Mouse (Mus musculus) embryonic fibroblast, embryonic 13.5 days (primary cell): ENCODE data around the gene Mrpl20. TPM values are rescaled to one million over a fixed set of nuclear protein-coding genes. Genes with fewer than 3 reads are reported as not detected.
A peak's percentile ranks its signal among the peaks of the same experiment; 100 is the strongest.
"Not testable (repeated sequence)": the region's sequence is repeated elsewhere in the genome, so short reads cannot be mapped to it uniquely, and the experiment has no call there.

Experiments used
- H3K27ac ChIP-seq: 2 replicates; pipeline ENCODE4 v1.5.1; 2012; ENCODE audit warnings: low read length, control low read depth, inconsistent platforms; ENCODE audit not compliant: insufficient read depth
- H3K4me1 ChIP-seq: 2 replicates; pipeline ENCODE4 v1.6.1; 2011; ENCODE audit warnings: low read length; ENCODE audit not compliant: control insufficient read depth, insufficient read depth
- H3K4me3 ChIP-seq: 2 replicates; pipeline ENCODE4 v1.5.1; 2011; ENCODE audit warnings: mild to moderate bottlenecking, control low read depth, low read length; ENCODE audit not compliant: insufficient read depth
- CTCF ChIP-seq: IDR thresholded peaks from 2 replicates; pipeline ENCODE4 v1.5.1; 2011; ENCODE audit warnings: mild to moderate bottlenecking, control low read depth, low read length, moderate library complexity, borderline replicate concordance; ENCODE audit not compliant: insufficient read depth
- POLR2A ChIP-seq: IDR thresholded peaks from 2 replicates; pipeline ENCODE4 v1.6.1; 2011; ENCODE audit warnings: low read depth, mild to moderate bottlenecking, control low read depth, low read length, moderate library complexity
- polyA plus RNA-seq: library from polyadenylated mRNA; stranded (reverse); fragments of >200 nt; gene quantifications from 2 replicates; pipeline ENCODE4 v1.2.4, GENCODE M21; 2011; ENCODE audit warnings: low read depth; ENCODE audit not compliant: missing spikeins, insufficient read length

The Mrpl20 gene
- polyA plus RNA-seq, 1 experiment, result 129 TPM

DNA sequence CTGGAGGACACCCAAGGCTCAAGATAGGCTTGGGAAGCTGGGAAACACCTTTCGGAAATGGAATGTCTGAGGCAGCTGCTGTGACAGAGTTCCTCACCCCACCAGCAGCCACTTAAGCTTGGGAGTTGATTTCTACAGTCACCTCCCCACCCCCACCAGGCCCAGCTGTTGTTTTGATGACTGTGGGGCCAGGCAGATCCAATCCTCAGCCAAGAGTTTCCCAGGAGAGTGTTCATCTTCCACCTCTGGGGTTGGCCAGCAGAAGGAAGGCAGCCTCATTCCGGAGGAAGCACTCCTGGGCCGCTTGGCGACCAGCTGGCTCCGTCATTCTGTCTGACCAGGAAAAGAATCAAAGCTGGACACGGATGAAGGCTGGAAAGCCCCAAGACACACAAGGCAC is 21.8 kb upstream of the Mrpl20 start:
- Histone ChIP-seq H3K4me3 (no peak overlapping the region), H3K4me1 (no peaks in the 10 kb centered on the region; the same call in 1 of the 2 replicates), H3K27ac (no peak overlapping the region; the same call in 1 of the 2 replicates)
- TF ChIP-seq POLR2A, result no peak
- no peak for TF ChIP-seq CTCF

DNA sequence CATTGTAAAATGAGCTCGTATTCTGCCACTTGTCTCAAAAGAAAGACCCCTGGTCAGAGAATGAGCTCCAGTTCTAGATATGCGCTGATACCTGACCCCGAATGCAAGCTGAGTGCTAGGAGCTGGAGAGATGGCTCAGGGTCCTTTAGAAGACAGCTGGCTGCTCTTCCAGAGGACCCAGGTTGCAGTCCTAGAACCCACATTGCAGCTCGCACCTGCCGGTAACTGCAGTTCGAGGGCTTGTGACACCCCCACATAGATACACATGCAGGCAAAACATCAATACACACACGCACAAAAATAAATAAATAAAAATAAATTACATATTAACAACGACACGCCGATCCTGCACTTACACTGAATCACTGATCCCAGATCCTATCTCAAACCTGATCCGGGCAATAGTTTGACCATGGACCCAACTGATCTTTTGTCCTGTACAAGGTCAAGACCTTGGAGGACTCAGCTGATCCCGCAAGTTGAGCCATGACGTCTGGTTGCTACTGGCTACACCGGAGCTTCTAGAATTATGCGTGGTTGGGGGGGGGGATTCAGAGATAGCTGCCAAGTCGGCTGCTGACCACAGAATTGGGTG is 19.1 kb upstream of the Mrpl20 start:
- no peak overlapping the region for H3K27ac ChIP-seq
- TF ChIP-seq CTCF (no peak), POLR2A (no peak)

DNA sequence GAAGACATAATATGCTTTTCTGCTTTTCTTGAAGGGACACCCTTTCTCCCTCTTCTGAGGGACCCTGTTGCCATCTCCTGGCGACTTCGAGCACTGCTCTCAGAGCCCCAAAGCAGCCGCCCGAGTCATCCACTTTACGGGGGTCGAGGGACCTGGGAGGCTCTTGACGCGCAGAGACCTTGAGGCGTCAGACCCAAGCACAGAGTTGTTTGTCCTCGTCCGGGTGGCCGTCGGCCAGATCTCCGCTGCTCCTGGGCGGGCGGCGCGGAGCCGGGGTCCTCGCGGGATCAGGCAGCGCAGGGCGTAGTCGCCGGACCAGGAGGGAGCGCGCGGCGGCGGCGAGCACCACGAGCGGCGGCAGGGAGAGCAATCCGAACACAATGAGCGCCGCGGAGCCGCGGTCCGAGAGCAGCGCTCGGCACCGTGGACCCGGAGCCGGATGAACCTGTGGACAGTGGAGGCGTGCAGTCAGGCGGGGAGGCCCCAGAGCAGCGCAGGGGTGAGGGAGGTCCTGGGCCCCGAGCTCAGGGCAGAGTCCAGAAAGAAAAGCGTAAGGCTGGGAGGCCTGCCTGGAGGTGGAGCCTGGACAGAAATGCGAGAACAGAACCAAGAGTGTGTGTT is 18.5 kb upstream of the Mrpl20 start:
- Histone ChIP-seq H3K4me3 (peak overlapping the region; percentile 58), H3K27ac (peak overlapping the region; percentile 20), H3K4me1 (no peaks in the 10 kb centered on the region; the same call in 1 of the 2 replicates)
- TF ChIP-seq CTCF (peak; percentile 54; the same call in 1 of the 2 replicates), POLR2A (peak; percentile 52)

More for the DNA sequence above, 19.1 kb upstream of the Mrpl20 start:
- peak overlapping the region; percentile 58 for H3K4me3 ChIP-seq
- no peaks in the 10 kb centered on the region; the same call in 1 of the 2 replicates for H3K4me1 ChIP-seq

DNA sequence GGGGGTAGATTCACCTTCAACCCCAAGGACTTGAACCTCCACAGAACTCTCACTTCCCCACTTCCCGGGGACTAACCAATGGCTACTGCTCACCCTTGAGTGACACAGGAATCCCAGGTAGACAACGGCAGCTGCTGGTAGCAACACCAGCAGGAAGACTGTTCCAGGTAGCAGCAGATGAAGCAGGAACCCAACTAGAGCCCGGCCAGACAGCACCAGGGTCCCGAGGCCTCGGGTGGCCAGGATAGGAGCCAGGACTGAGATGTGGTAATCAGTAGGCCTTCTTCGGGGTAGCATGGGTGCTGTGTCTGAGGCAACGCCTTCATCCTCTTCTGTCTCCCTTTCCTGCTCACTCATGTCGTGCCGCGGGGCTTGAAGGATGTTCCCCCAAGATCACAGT is 17.4 kb upstream of the Mrpl20 start:
- Histone ChIP-seq H3K4me1 (no peaks in the 10 kb centered on the region; the same call in 1 of the 2 replicates), H3K4me3 (no peak overlapping the region), H3K27ac (no peak overlapping the region)
- TF ChIP-seq CTCF (no peak), POLR2A (no peak)

DNA sequence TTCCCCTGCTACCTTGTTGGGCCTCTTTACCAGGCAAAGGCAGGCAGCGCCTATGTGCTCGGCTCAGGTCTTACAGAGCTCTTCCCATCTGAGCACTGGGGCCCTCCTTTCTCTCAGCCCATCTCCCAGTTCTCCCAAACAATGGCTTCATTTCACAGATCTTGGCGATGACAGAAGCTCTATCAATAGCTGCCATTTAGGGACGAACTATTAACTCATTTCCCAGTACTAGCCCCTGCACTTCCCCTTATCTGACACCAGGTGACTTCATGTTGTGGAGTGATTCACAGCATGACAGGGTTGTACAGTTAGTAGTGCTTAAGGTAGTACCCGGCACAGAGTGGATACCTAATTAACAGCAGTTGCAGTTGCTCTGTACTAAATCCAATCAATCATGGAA is 16.9 kb upstream of the Mrpl20 start, which contains the start of gene Tmem88b:
Gene Tmem88b, minus strand, starts transcription at position 56 of the 400 bp plus-strand sequence.
- H3K4me1 ChIP-seq, result no peaks in the 10 kb centered on the region; the same call in 1 of the 2 replicates
- peak within 1 kb of the TSS; percentile 58; the same call in 1 of the 2 replicates for H3K4me3 ChIP-seq
- no peak for TF ChIP-seq POLR2A
- no peak for TF ChIP-seq CTCF
- H3K27ac ChIP-seq, result no peak within 1 kb of the TSS

DNA sequence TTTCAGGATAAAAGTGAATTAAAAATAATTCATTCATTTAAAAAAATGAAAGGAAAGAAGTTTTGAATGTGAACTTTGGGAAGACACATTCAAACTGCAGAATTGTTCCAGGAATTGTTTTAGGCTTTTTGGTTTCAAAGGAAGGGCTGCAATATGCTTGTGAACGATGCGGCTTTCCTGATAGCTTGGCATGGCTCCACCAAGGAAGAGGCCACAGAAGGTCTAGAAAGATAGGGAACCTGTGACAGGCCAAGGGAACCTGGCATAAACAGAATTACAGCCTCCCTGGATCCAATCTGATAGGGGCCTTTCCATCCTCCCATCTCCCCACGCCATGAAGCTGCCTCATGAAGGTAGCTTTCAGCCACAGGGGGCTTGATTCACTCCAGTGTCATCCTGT is 14.4 kb upstream of the Mrpl20 start:
- no peaks in the 10 kb centered on the region; the same call in 1 of the 2 replicates for H3K4me1 ChIP-seq
- no peak overlapping the region for H3K27ac ChIP-seq
- no peak overlapping the region for H3K4me3 ChIP-seq
- TF ChIP-seq CTCF (no peak), POLR2A (no peak)

DNA sequence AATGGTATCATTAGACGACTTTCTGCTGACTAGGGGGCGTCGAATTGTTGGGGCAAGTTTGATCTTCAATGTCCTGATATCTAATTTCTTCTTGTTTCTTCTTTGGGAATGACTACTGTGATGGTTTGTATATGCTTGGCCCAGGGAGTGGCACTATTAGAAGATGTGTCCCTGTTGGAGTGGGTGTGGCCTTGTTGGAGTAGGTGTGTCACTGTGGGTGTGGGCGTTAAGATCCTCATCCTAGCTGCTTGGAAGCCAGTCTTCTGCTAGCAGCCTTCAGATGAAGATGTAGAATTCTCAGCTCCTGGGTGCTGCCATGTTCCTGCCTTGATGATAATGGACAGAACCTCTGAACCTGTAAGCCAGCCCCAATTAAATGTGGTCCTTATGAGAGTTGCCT is 13.8 kb upstream of the Mrpl20 start:
- H3K4me3 ChIP-seq, H3K4me1 ChIP-seq: not testable (repeated sequence)

DNA sequence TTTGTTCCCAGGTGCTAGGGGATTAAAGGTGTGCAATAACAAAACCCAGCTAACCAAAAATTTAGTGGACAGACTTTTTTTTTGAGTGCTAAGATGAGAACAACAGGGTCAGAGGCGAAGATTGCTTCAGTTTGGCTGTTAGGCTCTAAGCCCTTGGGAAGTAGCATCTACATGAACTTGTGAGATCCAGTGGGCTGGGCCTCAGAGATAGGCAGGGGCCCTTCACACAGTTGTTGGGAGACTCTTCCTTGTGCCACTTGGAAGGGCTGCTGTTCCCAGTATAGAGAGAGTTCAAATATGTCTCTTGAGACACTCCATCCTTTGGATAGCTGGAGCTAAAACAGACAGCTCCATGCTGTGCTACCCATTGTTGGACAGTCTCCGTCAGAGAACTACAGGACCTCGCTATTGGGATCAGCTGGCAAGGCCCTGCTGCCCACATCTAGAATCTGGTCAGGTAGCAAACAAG is 12.6 kb upstream of the Mrpl20 start, which contains the start of gene Ankrd65:
Gene Ankrd65, plus strand, starts transcription at position 419 of the 469 bp plus-strand sequence.
- TF ChIP-seq CTCF, result no peak
- TF ChIP-seq POLR2A, result no peak
- no peak within 1 kb of the TSS for H3K4me3 ChIP-seq
- H3K4me1 ChIP-seq, result no peaks in the 10 kb centered on the region
- no peak within 1 kb of the TSS for H3K27ac ChIP-seq

More for the DNA sequence above, 13.8 kb upstream of the Mrpl20 start:
- H3K27ac ChIP-seq, result not testable (repeated sequence)

DNA sequence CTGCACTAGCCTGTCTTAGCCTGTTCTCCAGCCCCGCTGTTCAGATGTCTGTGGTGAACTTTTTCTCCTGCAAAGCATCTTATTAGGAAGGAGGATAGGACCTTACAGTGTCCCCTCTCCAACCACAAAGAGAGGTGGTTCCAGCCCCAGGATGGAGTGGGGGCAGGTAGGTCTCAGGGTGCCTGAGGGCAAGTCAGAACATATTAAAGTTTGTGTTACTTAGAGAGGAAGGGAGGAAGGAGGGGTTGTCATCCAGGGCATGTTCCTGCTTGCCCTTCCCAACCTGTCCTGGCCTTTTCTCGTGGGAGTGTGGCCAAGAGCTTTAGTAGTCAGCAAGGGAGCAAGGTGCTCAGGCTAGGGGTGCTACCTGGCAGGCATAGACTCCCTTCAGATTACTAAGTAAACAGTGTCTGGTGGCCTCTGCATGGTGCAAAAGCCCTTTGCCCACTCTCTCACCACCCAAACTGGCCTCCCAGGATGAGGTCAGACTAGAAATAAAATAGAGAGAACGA is 12.0 kb upstream of the Mrpl20 start:
- H3K4me3 ChIP-seq, result no peak overlapping the region
- no peak for TF ChIP-seq CTCF
- no peak for TF ChIP-seq POLR2A
- no peak overlapping the region for H3K27ac ChIP-seq
- no peaks in the 10 kb centered on the region for H3K4me1 ChIP-seq

DNA sequence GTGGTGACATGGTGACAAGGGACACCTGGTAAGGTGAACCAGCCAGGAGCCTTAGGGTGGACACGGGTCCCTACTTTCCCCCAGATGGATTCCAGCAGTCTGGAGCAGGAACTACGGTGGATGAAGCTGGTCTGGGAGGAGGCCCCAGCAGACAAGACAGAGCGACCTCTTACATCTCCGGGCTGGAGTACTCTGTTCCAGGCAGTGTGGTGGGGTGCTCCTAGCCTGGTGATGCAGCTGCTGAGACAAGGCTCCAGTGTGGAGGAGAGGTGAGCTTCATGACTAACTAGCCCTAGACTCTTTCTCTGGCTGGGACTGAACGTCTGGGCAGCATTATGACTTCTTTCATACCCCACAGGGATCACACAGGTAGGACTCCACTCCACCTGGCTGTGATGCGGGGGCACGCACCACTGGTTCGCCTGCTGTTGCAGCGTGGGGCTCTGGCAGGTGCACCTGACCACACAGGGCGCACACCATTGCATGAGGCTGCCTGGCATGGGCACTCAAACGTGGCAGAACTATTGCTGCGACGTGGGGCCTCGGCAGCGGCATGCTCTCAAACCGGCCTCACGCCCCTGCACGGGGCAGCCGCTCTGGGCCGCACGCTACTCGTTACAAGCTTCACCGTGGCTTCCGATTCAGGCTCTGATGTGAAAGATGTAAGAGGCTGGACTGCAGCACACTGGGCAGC is 11.3 kb upstream of the Mrpl20 start:
- no peaks in the 10 kb centered on the region for H3K4me1 ChIP-seq
- no peak overlapping the region for H3K27ac ChIP-seq
- TF ChIP-seq POLR2A (no peak), CTCF (no peak)
- no peak overlapping the region for H3K4me3 ChIP-seq
